Mouse (Mus musculus): ENCODE measurements around the gene Bcl9. TPM values are rescaled to one million over a fixed set of nuclear protein-coding genes. Genes with fewer than 3 reads are reported as not detected.

Gene Bcl9
- total and polyA plus RNA-seq, 3 experiments = 1.1 to 13.5 (median 3.3) TPM

GRCm38 (mm10) chr3:97338522-97339192 lies 40.9 kb upstream of the Bcl9 start:
- DNase-seq (ENCODE audit: extremely low read depth) = peak; percentile 84
- Histone ChIP-seq H3K27me3 (replicated peaks) (no peaks in the 10 kb centered on the region), H3K27ac (ENCODE audit: insufficient read depth, low read depth) (no peak overlapping the region), H3K9me3 (replicated peaks; ENCODE audit: low read length) (no peaks in the 10 kb centered on the region), H3K9ac (ENCODE audit: insufficient read depth, low read depth) (no peak overlapping the region), H3K36me3 (replicated peaks in 1 of 2; ENCODE audit: control insufficient read depth in 1 of 2, insufficient read depth in 1 of 2, low read length in 1 of 2) (no peaks in the 10 kb centered on the region), H3K4me1 (ENCODE audit: control insufficient read depth in 1 of 2, insufficient read depth in 2 of 2) (0 out of 4 replicates have a peak, but pooled peaks cover 4 to 5% of the 10 kb centered on the region in 2 experiments), H3K4me2 (ENCODE audit: insufficient read depth, low read depth, poor library complexity, severe bottlenecking) (no peak overlapping the region), H3K79me2 (replicated peaks; ENCODE audit: control insufficient read depth, extremely low read depth, insufficient read depth, poor library complexity, severe bottlenecking) (no peaks in the 10 kb centered on the region), H3K4me3 (replicated peaks in 1 of 3; ENCODE audit: low read depth in 2 of 3, low read length in 2 of 3, poor library complexity in 1 of 3) (no peak overlapping the region)
- dilution Hi-C loops (cut with MboI; ENCODE audit: extremely low pct_ligation_motif_present, extremely low pct_unique_long_range_greater_than_20kb, low sequenced_read_pairs) (no loop called here), in situ Hi-C loops (cut with MboI; ENCODE audit: low pct_ligation_motif_present, low pct_unique_long_range_greater_than_20kb, low sequenced_read_pairs) (loop anchor here (25.0 kb wide), 1 partner anchor 401 kb away; the partner anchor contains the start of gene Gja8)
- TF ChIP-seq ZNF384 (IDR thresholded peaks at IDR 0.05; ENCODE audit: low read depth, low read length) (no peak), IRF4 (IDR thresholded peaks at IDR 0.05; ENCODE audit: low read depth, low read length) (peak; percentile 57), SMC3 (IDR thresholded peaks at IDR 0.05; ENCODE audit: low read depth, low read length) (peak; percentile 83), EP300 (IDR thresholded peaks at IDR 0.05; ENCODE audit: low read length) (no peak), RAD21 (IDR thresholded peaks at IDR 0.05; ENCODE audit: low read depth, low read length) (peak; percentile 97), UBTF (IDR thresholded peaks at IDR 0.05; ENCODE audit: low read depth, low read length) (no peak), JUND (conservative IDR thresholded peaks at IDR 0.05; ENCODE audit: low read depth, low read length) (no peak), POLR2A (IDR thresholded peaks at IDR 0.05; ENCODE audit: low read depth, low read length) (no peak), ZC3H11A (IDR thresholded peaks at IDR 0.05; ENCODE audit: low read depth, low read length) (peak; percentile 51), MAZ (IDR thresholded peaks at IDR 0.05; ENCODE audit: low read depth, low read length) (no peak), MAFK (IDR thresholded peaks at IDR 0.05; ENCODE audit: insufficient replicate concordance, low read length) (no peak), MYC (IDR thresholded peaks at IDR 0.05; ENCODE audit: low read depth, low read length) (no peak), HCFC1 (IDR thresholded peaks at IDR 0.05; ENCODE audit: low read depth, low read length) (no peak), NRF1 (IDR thresholded peaks at IDR 0.05; ENCODE audit: low read depth, low read length) (no peak), CHD1 (IDR thresholded peaks at IDR 0.05; ENCODE audit: low read depth, low read length) (no peak), ETS1 (conservative IDR thresholded peaks at IDR 0.05; ENCODE audit: low read depth, low read length) (no peak), MXI1 (IDR thresholded peaks at IDR 0.05; ENCODE audit: low read depth, low read length) (no peak), NELFE (IDR thresholded peaks at IDR 0.05; ENCODE audit: low read depth, low read length) (0 out of 2 replicates have a peak, but pooled peaks have one; percentile 36), TBP (conservative IDR thresholded peaks at IDR 0.05; ENCODE audit: low read depth, low read length) (no peak), TCF12 (IDR thresholded peaks at IDR 0.05; ENCODE audit: low read depth, low read length) (no peak), RCOR1 (conservative IDR thresholded peaks at IDR 0.05; ENCODE audit: low read depth, low read length) (no peak), KAT2A (IDR thresholded peaks at IDR 0.05; ENCODE audit: insufficient replicate concordance, low read length) (no peak), CTCF (conservative IDR thresholded peaks at IDR 0.05 in 1 of 2, IDR thresholded peaks at IDR 0.05 in 1 of 2; ENCODE audit: low read depth in 2 of 2, low read length in 2 of 2) (peak; percentile 93 to 97), USF1 (IDR thresholded peaks at IDR 0.05; ENCODE audit: low read depth, low read length) (no peak), GABPA (IDR thresholded peaks at IDR 0.05; ENCODE audit: insufficient replicate concordance, low read depth, low read length) (no peak), MEF2A (IDR thresholded peaks at IDR 0.05; ENCODE audit: borderline replicate concordance, low read depth, low read length) (no peak), POLR2AphosphoS2 (IDR thresholded peaks at IDR 0.05; ENCODE audit: low read depth, low read length) (no peak), BHLHE40 (IDR thresholded peaks at IDR 0.05; ENCODE audit: low read depth, low read length) (no peak), JUN (IDR thresholded peaks at IDR 0.05; ENCODE audit: insufficient read depth, low read depth, low read length) (no peak), ZKSCAN1 (IDR thresholded peaks at IDR 0.05; ENCODE audit: borderline replicate concordance, low read depth, low read length) (no peak), CHD2 (IDR thresholded peaks at IDR 0.05; ENCODE audit: low read length) (no peak)

Measured in CH12.LX (cell line).